Mouse (Mus musculus): Measurements from ENCODE around the gene 4930583I09Rik. TPM values are rescaled to one million over a fixed set of nuclear protein-coding genes. Genes with fewer than 3 reads are reported as not detected.

4930583I09Rik gene
- total and polyA plus RNA-seq, 2 experiments from 2014 or later, result not detected

- no peaks in the 10 kb centered on the region for H3K27me3 ChIP-seq (ENCODE audit: insufficient read depth, low read length)
- no peak overlapping the region for H3K4me3 ChIP-seq (ENCODE audit: low read length)
- no peak overlapping the region for H3K27ac ChIP-seq
- H3K4me1 ChIP-seq (ENCODE audit: insufficient read depth, low read length), result no peaks in the 10 kb centered on the region
- H3K9me3 ChIP-seq (ENCODE audit: low read length), result no peaks in the 10 kb centered on the region
- no peak overlapping the region for H3K4me2 ChIP-seq (ENCODE audit: low read depth, low read length)
- no peak overlapping the region for H3K9ac ChIP-seq (replicated peaks; ENCODE audit: low read length)
- DNase-seq (ENCODE audit: low spot score) (no peak), ATAC-seq (no peak)
- WGBS, result 68% methylated on average over 1 of the region's 1 CpGs
- TF ChIP-seq CTCF (IDR thresholded peaks at IDR 0.05; ENCODE audit: low read depth), result no peak
- no peaks in the 10 kb centered on the region for H3K36me3 ChIP-seq (ENCODE audit: insufficient read depth, low read length)
Observed at GRCm38 (mm10) chr17:64785961-64786360, 49.9 kb downstream of the 4930583I09Rik start.

Other genes starting within 250 kb of the 4930583I09Rik start
- gene Man2a1, start 235.3 kb downstream of the 4930583I09Rik start, total RNA-seq (2014; rRNA removed), result 14.9 and 15.8 TPM in 2 replicates
- gene Man2a1, start 235.3 kb downstream of the 4930583I09Rik start, polyA plus RNA-seq (2015; fragmentation: Nextera tagmentation; extraction: Ambion mirVana), result 2.6 and 3.3 TPM in 2 replicates